Mouse (Mus musculus): ENCODE results near the gene Eif2ak2. TPM values are rescaled to one million over a fixed set of nuclear protein-coding genes. Genes with fewer than 3 reads are reported as not detected.

Eif2ak2 gene
- polyA plus RNA-seq (2012; ENCODE audit: insufficient read depth, insufficient read length, missing spikeins): 45.8 and 51.8 TPM in 2 replicates

DNA sequence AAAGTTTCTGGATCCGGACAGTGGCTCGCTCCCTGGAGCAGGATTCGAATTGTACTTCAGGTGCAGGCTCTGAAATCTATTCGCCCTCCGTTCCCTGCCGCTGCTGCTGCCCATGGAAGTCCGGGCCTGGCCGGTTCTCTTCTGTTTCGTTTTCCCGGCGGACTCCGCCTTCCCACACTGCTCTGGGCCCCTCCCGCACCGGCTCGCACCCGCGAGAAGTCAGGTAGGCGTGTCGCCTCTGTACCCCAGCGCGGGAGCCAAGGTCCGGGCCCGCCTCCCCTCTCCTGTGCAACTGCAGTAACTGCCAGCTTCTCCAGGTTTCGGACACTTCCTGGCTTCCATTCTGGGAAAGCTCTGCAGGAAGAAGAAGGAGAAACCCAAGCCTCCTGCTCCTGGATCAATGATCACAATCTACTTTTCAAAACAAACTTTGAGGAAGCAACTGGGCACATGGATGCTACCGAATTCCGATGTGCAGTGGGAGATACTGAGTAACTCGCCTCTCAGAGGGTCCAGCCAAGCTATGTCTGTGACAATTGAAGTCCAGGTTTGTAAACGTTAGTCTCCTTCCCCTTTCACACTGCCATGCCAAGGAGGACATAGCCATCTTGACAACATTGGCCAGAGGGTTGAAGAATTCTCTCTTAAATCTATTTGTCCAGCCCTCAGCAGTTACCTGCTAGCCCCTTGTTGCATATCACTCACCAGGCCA, at the start of gene Eif2ak2:
Eif2ak2 (minus strand) TSS at position 173 of the 712 bp plus-strand sequence.
- Histone ChIP-seq H3K27ac (ENCODE audit: insufficient read depth, low read depth, low read length) (peak within 1 kb of the TSS; percentile 70), H3K4me1 (ENCODE audit: control insufficient read depth, insufficient read depth, low read length) (peaks cover 8% of the 10 kb centered on the region)

DNA sequence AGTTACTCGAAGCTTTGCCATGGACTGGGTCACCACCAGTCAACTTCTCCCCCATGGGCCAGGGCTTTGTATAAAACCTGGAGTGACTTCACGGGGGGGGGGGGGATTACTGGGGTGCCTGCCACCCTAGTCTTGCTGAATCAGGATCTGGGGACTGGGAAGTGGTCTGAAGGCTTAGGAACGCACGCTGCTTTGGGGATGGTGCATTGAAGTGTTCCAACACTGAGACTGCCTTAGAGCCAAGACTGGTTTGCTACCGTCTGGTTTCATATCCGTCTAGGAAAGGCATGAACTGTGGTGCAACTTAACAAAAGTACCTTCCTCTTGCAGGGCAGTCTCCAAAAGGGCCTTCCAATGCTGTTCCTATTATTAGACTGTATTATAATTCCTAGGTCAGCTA, 35.3 kb upstream of the Eif2ak2 start:
- peak overlapping the region; percentile 44 for H3K27ac ChIP-seq (ENCODE audit: insufficient read depth, low read depth, low read length)
- TF ChIP-seq POLR2A (IDR thresholded peaks at IDR 0.05; ENCODE audit: borderline replicate concordance, low read depth, low read length) (no peak), CTCF (IDR thresholded peaks at IDR 0.05; ENCODE audit: low read depth, low read length) (no peak)
- 0 out of 2 replicates have a peak overlapping the region, but pooled peaks have one; percentile 2 for H3K4me3 ChIP-seq (ENCODE audit: insufficient read depth, low read length)
- peaks cover 12% of the 10 kb centered on the region for H3K4me1 ChIP-seq (ENCODE audit: control insufficient read depth, insufficient read depth, low read length)

More for the DNA sequence above, at the start of gene Eif2ak2:
- H3K4me3 ChIP-seq (ENCODE audit: insufficient read depth, low read length): peak within 1 kb of the TSS; percentile 80
- TF ChIP-seq POLR2A (IDR thresholded peaks at IDR 0.05; ENCODE audit: borderline replicate concordance, low read depth, low read length) (no peak), CTCF (IDR thresholded peaks at IDR 0.05; ENCODE audit: low read depth, low read length) (no peak)

DNA sequence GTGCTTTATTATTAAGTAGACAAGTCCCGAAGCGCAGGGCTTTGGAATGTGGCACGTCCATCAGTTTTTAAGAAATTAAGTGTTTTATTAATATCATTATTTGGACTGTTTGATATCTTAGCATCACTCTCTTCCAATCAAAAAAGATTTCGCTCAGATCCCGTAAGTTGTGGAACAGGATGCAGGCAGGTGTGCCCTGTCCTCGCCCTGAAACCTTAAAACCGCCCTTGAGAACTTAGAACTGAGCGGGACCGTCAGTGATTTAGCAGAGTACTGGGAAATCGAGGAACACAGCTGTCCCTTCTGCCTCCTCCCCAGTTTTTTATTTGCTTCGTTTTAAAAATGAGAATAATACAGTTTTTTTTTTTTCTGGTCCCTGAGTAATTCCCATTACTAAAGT, 34.5 kb upstream of the Eif2ak2 start:
- Histone ChIP-seq H3K4me3 (ENCODE audit: insufficient read depth, low read length) (peak overlapping the region; percentile 76), H3K27ac (ENCODE audit: insufficient read depth, low read depth, low read length) (peak overlapping the region; percentile 45), H3K4me1 (ENCODE audit: control insufficient read depth, insufficient read depth, low read length) (peaks cover 12% of the 10 kb centered on the region)
- TF ChIP-seq CTCF (IDR thresholded peaks at IDR 0.05; ENCODE audit: low read depth, low read length): no peak
- no peak for TF ChIP-seq POLR2A (IDR thresholded peaks at IDR 0.05; ENCODE audit: borderline replicate concordance, low read depth, low read length)

DNA sequence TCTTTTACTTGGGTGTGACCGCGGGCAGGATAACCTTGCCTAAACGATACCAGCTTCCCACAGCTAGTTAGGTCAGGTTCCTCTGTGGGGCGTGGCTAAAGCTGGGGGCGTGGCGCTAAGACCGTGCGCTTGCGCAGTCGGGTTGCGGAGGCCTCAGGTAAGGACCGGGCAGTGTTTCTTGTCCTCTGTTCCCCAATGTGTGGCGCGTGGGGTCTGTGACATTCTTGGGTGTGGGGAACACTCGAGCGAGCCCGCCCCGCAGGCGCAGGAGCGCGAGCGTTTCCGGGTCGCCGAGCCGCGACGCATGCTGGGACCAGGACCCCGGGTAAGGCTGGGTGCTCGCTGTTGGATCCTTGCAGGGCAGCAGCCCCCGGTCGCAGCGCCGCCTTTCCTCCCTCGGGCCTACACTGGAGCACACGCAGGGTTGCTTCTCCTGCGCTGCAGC, 34.0 kb upstream of the Eif2ak2 start, which contains the start of gene Cebpzos:
Cebpzos (plus strand) TSS at position 132 of the 445 bp plus-strand sequence.
- Histone ChIP-seq H3K4me1 (ENCODE audit: control insufficient read depth, insufficient read depth, low read length) (peaks cover 12% of the 10 kb centered on the region), H3K27ac (ENCODE audit: insufficient read depth, low read depth, low read length) (peak within 1 kb of the TSS; percentile 45), H3K4me3 (ENCODE audit: insufficient read depth, low read length) (peak within 1 kb of the TSS; percentile 76)
- 0 out of 2 replicates have a peak, but pooled peaks have one; percentile 1 for TF ChIP-seq POLR2A (IDR thresholded peaks at IDR 0.05; ENCODE audit: borderline replicate concordance, low read depth, low read length)
- TF ChIP-seq CTCF (IDR thresholded peaks at IDR 0.05; ENCODE audit: low read depth, low read length): no peak

DNA sequence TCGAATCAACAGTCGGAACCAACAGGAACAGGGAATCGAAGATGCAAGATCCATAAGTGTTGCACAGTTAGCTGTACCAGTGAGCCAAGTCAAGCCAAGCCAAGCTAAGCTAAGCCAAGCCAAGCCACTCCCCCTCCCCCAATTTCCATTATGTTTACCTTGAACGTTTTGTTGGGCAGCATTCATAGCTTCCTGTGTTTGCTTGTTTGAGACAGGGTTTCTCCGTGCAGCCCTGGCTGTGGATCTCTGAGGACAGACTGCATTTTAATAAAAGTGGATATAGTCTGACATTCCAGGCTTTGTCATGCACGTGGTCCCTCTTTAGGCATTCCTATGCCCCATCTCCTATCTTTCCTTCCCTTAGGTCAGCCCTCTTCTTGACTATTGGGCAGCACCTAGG, 33.4 kb upstream of the Eif2ak2 start:
- Histone ChIP-seq H3K4me3 (ENCODE audit: insufficient read depth, low read length) (peak overlapping the region; percentile 76), H3K4me1 (ENCODE audit: control insufficient read depth, insufficient read depth, low read length) (peaks cover 12% of the 10 kb centered on the region), H3K27ac (ENCODE audit: insufficient read depth, low read depth, low read length) (0 out of 2 replicates have a peak overlapping the region, but pooled peaks have one; percentile 45)
- TF ChIP-seq CTCF (IDR thresholded peaks at IDR 0.05; ENCODE audit: low read depth, low read length): no peak
- TF ChIP-seq POLR2A (IDR thresholded peaks at IDR 0.05; ENCODE audit: borderline replicate concordance, low read depth, low read length): no peak

DNA sequence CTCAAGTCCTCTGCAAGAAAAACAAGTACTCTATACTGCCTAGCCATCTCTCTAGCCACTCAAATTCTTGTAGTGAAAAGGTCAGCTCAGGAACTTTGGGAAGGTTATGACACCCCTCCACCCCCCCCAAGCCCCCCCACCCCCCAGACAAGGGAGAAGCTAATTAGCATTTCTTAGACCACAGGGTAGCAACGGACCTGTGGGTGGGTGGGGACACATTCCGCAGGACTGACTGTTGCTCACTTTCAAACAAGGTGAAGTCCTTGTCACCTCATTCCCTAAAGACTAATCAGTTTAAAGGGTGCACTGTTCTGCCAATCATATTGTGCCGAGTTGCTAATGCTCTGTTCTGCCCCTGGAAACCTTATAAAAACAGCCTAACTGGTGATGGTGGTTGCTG, 31.5 kb upstream of the Eif2ak2 start:
- TF ChIP-seq POLR2A (IDR thresholded peaks at IDR 0.05; ENCODE audit: borderline replicate concordance, low read depth, low read length) (no peak), CTCF (IDR thresholded peaks at IDR 0.05; ENCODE audit: low read depth, low read length) (no peak)
- no peak overlapping the region for H3K27ac ChIP-seq (ENCODE audit: insufficient read depth, low read depth, low read length)
- no peak overlapping the region for H3K4me3 ChIP-seq (ENCODE audit: insufficient read depth, low read length)
- H3K4me1 ChIP-seq (ENCODE audit: control insufficient read depth, insufficient read depth, low read length): peaks cover 12% of the 10 kb centered on the region

DNA sequence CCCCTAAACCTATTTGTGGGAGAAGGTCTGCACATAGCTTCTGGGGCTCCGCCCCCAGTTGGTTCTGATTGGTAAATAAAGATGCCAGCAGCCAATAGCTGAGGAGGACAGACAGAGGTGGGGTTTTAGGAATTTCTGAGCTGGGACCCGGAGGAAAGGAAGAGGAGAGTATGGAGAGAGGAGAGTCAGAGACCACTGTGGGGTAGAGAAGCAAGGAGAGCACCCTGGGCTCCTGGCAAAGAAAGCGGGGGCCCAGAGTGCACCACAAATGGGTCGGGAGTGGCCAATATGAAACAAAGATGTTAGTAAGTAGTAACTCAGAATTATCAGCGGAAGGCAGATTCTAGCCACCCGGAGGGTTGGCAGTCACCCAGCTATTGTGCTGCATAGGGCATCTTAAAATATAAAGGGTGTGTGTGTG, 30.5 kb upstream of the Eif2ak2 start:
- H3K4me1 ChIP-seq (ENCODE audit: control insufficient read depth, insufficient read depth, low read length): peaks cover 6% of the 10 kb centered on the region
- H3K4me3 ChIP-seq (ENCODE audit: insufficient read depth, low read length): no peak overlapping the region; the same call in 1 of the 2 replicates
- TF ChIP-seq CTCF (IDR thresholded peaks at IDR 0.05; ENCODE audit: low read depth, low read length) (no peak), POLR2A (IDR thresholded peaks at IDR 0.05; ENCODE audit: borderline replicate concordance, low read depth, low read length) (no peak)
- H3K27ac ChIP-seq (ENCODE audit: insufficient read depth, low read depth, low read length): no peak overlapping the region

DNA sequence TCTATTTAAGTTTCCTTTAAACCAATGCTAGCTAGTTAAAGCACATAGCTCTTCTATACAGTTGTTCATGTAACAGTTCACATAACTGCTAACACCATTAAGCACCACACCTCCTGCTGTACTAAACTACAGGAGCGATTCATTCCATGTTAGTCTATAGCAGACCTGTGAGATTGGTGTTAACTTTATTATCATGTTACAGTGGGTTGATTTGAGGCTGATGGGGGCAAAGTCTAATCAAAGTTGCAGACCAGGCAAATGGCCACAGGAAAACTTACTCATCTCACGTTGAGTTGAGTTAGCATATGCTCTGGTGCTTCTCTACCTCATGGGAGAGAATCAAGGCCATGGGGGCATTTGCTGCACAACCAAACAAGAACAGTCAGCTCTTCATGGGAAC, 27.0 kb upstream of the Eif2ak2 start:
- Histone ChIP-seq H3K4me3 (ENCODE audit: insufficient read depth, low read length) (no peak overlapping the region), H3K4me1 (ENCODE audit: control insufficient read depth, insufficient read depth, low read length) (no peaks in the 10 kb centered on the region), H3K27ac (ENCODE audit: insufficient read depth, low read depth, low read length) (no peak overlapping the region)
- TF ChIP-seq CTCF (IDR thresholded peaks at IDR 0.05; ENCODE audit: low read depth, low read length) (no peak), POLR2A (IDR thresholded peaks at IDR 0.05; ENCODE audit: borderline replicate concordance, low read depth, low read length) (no peak)

DNA sequence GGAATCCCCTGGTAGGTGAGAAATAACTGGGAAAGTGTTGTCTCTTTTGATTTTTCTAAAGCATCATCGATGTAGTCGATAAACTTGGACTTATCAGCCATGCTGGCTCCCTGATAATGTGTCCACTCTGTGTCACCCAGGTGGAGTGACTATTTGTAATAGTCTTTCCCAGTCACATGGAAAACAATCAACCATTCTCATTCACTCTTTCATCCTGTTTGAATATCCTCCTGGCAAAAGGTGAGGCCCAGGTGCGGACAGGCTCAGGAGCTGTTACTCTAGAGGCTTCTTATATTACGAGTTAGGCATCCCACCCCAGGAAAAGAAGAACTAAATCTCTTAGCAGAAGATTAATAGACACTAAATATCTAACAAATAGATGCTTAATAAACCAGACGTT, 24.5 kb upstream of the Eif2ak2 start, which contains the start of gene Sult6b1:
Sult6b1 (minus strand) TSS at position 101 of the 400 bp plus-strand sequence.
- Histone ChIP-seq H3K4me3 (ENCODE audit: insufficient read depth, low read length) (no peak within 1 kb of the TSS), H3K27ac (ENCODE audit: insufficient read depth, low read depth, low read length) (no peak within 1 kb of the TSS), H3K4me1 (ENCODE audit: control insufficient read depth, insufficient read depth, low read length) (0 out of 2 replicates have a peak, but pooled peaks cover 2% of the 10 kb centered on the region)
- no peak for TF ChIP-seq POLR2A (IDR thresholded peaks at IDR 0.05; ENCODE audit: borderline replicate concordance, low read depth, low read length)
- no peak for TF ChIP-seq CTCF (IDR thresholded peaks at IDR 0.05; ENCODE audit: low read depth, low read length)

DNA sequence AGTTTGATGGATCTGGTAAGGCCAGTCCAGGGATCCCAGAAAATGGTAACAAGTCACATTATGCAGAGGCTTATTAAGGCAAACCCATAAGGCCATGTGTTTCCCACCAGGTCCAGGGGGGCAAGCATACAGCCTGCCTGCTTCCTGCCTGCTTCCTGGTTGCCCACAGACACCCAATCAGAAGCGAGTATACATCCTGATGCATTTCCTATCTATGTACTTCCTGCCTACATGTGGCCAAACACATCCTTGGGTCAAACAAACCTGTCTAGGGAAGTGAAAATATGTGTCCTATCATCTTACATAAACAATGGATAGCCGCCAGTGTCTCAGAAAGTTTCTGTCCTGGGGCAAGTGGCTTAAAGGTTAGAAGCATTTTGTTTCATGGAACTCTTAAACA, 20.8 kb upstream of the Eif2ak2 start:
- Histone ChIP-seq H3K27ac (ENCODE audit: insufficient read depth, low read depth, low read length) (no peak overlapping the region), H3K4me3 (ENCODE audit: insufficient read depth, low read length) (no peak overlapping the region), H3K4me1 (ENCODE audit: control insufficient read depth, insufficient read depth, low read length) (0 out of 2 replicates have a peak, but pooled peaks cover 2% of the 10 kb centered on the region)
- TF ChIP-seq POLR2A (IDR thresholded peaks at IDR 0.05; ENCODE audit: borderline replicate concordance, low read depth, low read length) (no peak), CTCF (IDR thresholded peaks at IDR 0.05; ENCODE audit: low read depth, low read length) (no peak)

Data from bone marrow macrophage, adult 2 months (primary cell).